Mouse (Mus musculus) E14TG2a.4 (cell line): Measurements from ENCODE around the gene Zfp36.

Source experiments
- H3K27me3 ChIP-seq: 2 replicates; pipeline ENCODE4 v1.6.1; 2014; ENCODE audit warnings: low read length, control low read depth; ENCODE audit not compliant: insufficient read depth
- H3K36me3 ChIP-seq: 2 replicates; pipeline ENCODE4 v1.6.1; 2014; ENCODE audit warnings: low read length, control low read depth; ENCODE audit not compliant: insufficient read depth
- H3K4me1 ChIP-seq: replicated peaks from 2 replicates; pipeline ENCODE4 v1.6.1; 2014; ENCODE audit warnings: low read depth, low read length, control low read depth
- H3K4me3 ChIP-seq: replicated peaks from 2 replicates; pipeline ENCODE4 v1.5.1; 2014; ENCODE audit warnings: mild to moderate bottlenecking, low read length
- H3K9me3 ChIP-seq: 2 replicates; pipeline ENCODE4 v1.6.1; 2014; ENCODE audit warnings: low read length, control low read depth
- CTCF ChIP-seq: conservative IDR thresholded peaks from 2 replicates; pipeline ENCODE4 v1.5.1; 2014; ENCODE audit warnings: low read length
- NANOG ChIP-seq: IDR thresholded peaks from 2 replicates; pipeline ENCODE4 v1.6.1; 2014; ENCODE audit warnings: borderline replicate concordance, low read length, mixed read lengths
- POU5F1 ChIP-seq: IDR thresholded peaks from 2 replicates; pipeline ENCODE4 v1.6.1; 2014; ENCODE audit warnings: low read length, borderline replicate concordance

The Zfp36 gene

GRCm38 (mm10) chr7:28373131-28373581 is 6.9 kb downstream of the Zfp36 start:
- Histone ChIP-seq H3K9me3 (no peaks in the 10 kb centered on the region), H3K4me1 (peaks cover 63% of the 10 kb centered on the region), H3K4me3 (peak overlapping the region; percentile 89), H3K36me3 (peaks cover 38% of the 10 kb centered on the region), H3K27me3 (peaks cover 23% of the 10 kb centered on the region)
- no peak for TF ChIP-seq NANOG
- TF ChIP-seq POU5F1: no peak
- TF ChIP-seq CTCF: peak; percentile 86

GRCm38 (mm10) chr7:28372251-28373108 is 7.6 kb downstream of the Zfp36 start, which contains the start of gene Plekhg2:
TSS of gene Plekhg2 (minus strand) at chr7:28372599.
- TF ChIP-seq NANOG (no peak), CTCF (peak; percentile 48), POU5F1 (no peak)
- Histone ChIP-seq H3K4me3 (peak within 1 kb of the TSS; percentile 89), H3K27me3 (peaks cover 23% of the 10 kb centered on the region), H3K9me3 (no peaks in the 10 kb centered on the region), H3K36me3 (peaks cover 38% of the 10 kb centered on the region), H3K4me1 (peaks cover 63% of the 10 kb centered on the region)

GRCm38 (mm10) chr7:28371514-28371989 is 8.5 kb downstream of the Zfp36 start:
- Histone ChIP-seq H3K9me3 (no peaks in the 10 kb centered on the region), H3K4me3 (peak overlapping the region; percentile 89), H3K4me1 (peaks cover 56% of the 10 kb centered on the region), H3K27me3 (peaks cover 25% of the 10 kb centered on the region), H3K36me3 (peaks cover 42% of the 10 kb centered on the region)
- no peak for TF ChIP-seq POU5F1
- no peak for TF ChIP-seq NANOG
- no peak for TF ChIP-seq CTCF

GRCm38 (mm10) chr7:28370977-28371513 is 9.0 kb downstream of the Zfp36 start:
- TF ChIP-seq POU5F1 (no peak), NANOG (no peak), CTCF (no peak)
- Histone ChIP-seq H3K9me3 (no peaks in the 10 kb centered on the region), H3K4me1 (peaks cover 52% of the 10 kb centered on the region), H3K27me3 (peaks cover 29% of the 10 kb centered on the region), H3K4me3 (peak overlapping the region; percentile 89), H3K36me3 (peaks cover 46% of the 10 kb centered on the region)

GRCm38 (mm10) chr7:28370051-28370450 is 10.0 kb downstream of the Zfp36 start:
- H3K4me1 ChIP-seq: peaks cover 52% of the 10 kb centered on the region
- H3K27me3 ChIP-seq: peaks cover 38% of the 10 kb centered on the region
- H3K9me3 ChIP-seq: no peaks in the 10 kb centered on the region
- peaks cover 47% of the 10 kb centered on the region for H3K36me3 ChIP-seq
- TF ChIP-seq POU5F1 (no peak), CTCF (no peak), NANOG (no peak)
- H3K4me3 ChIP-seq: no peak overlapping the region

GRCm38 (mm10) chr7:28368276-28368920 is 11.7 kb downstream of the Zfp36 start:
- no peak for TF ChIP-seq POU5F1
- no peak for TF ChIP-seq NANOG
- TF ChIP-seq CTCF: no peak
- H3K36me3 ChIP-seq: peaks cover 62% of the 10 kb centered on the region
- no peaks in the 10 kb centered on the region for H3K9me3 ChIP-seq
- H3K27me3 ChIP-seq: peaks cover 51% of the 10 kb centered on the region
- no peak overlapping the region for H3K4me3 ChIP-seq
- peaks cover 36% of the 10 kb centered on the region for H3K4me1 ChIP-seq

- Histone ChIP-seq H3K36me3 (peaks cover 63% of the 10 kb centered on the region), H3K4me3 (no peak overlapping the region), H3K4me1 (peaks cover 37% of the 10 kb centered on the region), H3K27me3 (peaks cover 51% of the 10 kb centered on the region), H3K9me3 (no peaks in the 10 kb centered on the region)
- TF ChIP-seq NANOG (no peak), POU5F1 (no peak), CTCF (no peak)
Measured at GRCm38 (mm10) chr7:28367663-28368275, 12.3 kb downstream of the Zfp36 start.
